Mouse (Mus musculus): Measurements from ENCODE around the gene Kdm5a. TPM values are rescaled to one million over a fixed set of nuclear protein-coding genes. Genes with fewer than 3 reads are reported as not detected.

Kdm5a gene
- polyA plus RNA-seq, 1 experiment from 2014 or later = 60.0 TPM

DNA sequence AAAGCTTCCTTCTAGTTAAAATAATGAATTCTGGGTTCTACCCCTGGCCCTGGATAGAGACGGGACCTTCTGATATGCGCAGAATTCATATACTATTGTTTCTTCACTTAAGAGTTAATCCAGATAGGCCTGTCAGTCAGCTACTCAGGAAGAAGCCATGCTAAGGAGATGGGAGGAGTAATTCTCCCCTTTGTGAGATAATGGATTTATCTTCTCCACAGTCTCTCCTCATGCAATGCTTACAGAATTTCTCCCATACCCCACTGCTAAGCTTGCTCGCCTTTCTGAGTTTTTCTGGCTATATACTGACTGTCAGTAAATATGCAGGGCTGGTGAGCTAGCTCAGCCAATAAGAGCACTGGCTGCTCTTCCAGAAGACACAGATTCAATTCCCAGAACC is 86.3 kb downstream of the Kdm5a start:
- Histone ChIP-seq H3K9me3 (no peaks in the 10 kb centered on the region), H3K9ac (no peak overlapping the region), H3K4me2 (no peak overlapping the region), H3K4me1 (no peaks in the 10 kb centered on the region), H3K27ac (no peak overlapping the region), H3K36me3 (0 out of 2 replicates have a peak, but pooled peaks cover 3% of the 10 kb centered on the region), H3K27me3 (no peaks in the 10 kb centered on the region), H3K4me3 (no peak overlapping the region)
- no peak for ATAC-seq (ENCODE audit: insufficient number of reproducible peaks, insufficient read depth, low FRiP score, low TSS enrichment, low read depth)
- 88% methylated on average over 3 of the region's 3 CpGs for WGBS

DNA sequence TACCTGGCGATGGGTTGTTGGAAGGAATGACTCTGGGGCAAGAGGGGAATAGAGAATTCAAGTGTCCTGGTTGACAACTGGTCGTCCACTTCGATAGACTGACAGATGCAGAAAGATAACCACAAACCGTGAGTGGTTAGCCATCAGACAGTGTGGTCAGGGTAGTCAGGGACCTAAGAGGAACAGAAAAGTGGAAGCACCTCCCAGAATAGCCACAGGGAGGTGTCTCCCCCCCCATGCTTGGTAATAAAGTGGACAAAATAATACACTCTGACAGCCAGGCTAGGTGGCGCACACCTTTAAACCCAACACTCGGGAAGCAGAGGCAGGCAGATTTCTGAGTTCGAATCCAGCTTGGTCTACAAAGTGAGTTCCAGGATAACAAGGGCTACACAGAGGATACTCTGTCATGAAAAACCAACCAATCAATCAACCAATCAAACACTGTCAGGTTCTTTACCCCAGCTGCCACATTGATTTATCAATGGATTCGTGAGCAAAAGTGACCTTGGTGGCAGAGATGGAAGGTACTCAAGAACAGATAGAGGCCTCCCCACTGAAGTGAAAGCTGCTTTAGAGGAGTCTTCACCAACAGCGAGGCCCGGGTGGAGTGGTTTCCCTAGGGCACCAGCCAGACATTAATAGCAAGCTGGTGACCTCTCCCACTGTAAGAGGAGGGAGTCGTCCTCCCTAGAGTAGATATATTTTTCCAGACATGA is 88.6 kb downstream of the Kdm5a start:
- ATAC-seq (ENCODE audit: insufficient number of reproducible peaks, insufficient read depth, low FRiP score, low TSS enrichment, low read depth) = no peak

DNA sequence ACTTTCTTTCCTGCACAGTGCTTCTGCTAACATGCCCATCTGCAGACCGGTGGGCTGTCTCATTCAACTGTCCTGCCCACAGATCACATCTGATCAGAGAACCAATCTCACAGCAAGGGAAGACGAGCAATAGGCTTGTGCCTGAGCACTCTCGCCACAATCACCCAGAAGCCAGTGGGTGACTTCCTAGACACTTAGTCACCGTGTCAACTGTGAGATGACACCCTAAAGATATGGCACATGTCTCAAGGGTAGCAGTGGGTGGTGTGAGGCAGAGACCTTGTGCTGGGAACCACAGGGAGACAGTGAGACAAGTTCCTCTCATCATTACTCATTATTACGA is 89.2 kb downstream of the Kdm5a start:
- H3K27ac ChIP-seq = no peak overlapping the region
- 89% methylated on average over 5 of the region's 5 CpGs for WGBS
- H3K9me3 ChIP-seq = no peaks in the 10 kb centered on the region
- no peak overlapping the region for H3K9ac ChIP-seq
- H3K4me2 ChIP-seq = no peak overlapping the region
- ATAC-seq (ENCODE audit: insufficient number of reproducible peaks, insufficient read depth, low FRiP score, low TSS enrichment, low read depth) = no peak
- no peaks in the 10 kb centered on the region for H3K4me1 ChIP-seq
- H3K27me3 ChIP-seq = no peaks in the 10 kb centered on the region
- H3K4me3 ChIP-seq = no peak overlapping the region
- no peaks in the 10 kb centered on the region for H3K36me3 ChIP-seq

More for the DNA sequence above, 88.6 kb downstream of the Kdm5a start:
- Histone ChIP-seq H3K4me3 (no peak overlapping the region), H3K4me1 (no peaks in the 10 kb centered on the region), H3K27me3 (no peaks in the 10 kb centered on the region), H3K27ac (no peak overlapping the region), H3K9me3 (no peaks in the 10 kb centered on the region), H3K4me2 (no peak overlapping the region), H3K9ac (no peak overlapping the region), H3K36me3 (no peaks in the 10 kb centered on the region)
- 85% methylated on average over 11 of the region's 11 CpGs for WGBS

DNA sequence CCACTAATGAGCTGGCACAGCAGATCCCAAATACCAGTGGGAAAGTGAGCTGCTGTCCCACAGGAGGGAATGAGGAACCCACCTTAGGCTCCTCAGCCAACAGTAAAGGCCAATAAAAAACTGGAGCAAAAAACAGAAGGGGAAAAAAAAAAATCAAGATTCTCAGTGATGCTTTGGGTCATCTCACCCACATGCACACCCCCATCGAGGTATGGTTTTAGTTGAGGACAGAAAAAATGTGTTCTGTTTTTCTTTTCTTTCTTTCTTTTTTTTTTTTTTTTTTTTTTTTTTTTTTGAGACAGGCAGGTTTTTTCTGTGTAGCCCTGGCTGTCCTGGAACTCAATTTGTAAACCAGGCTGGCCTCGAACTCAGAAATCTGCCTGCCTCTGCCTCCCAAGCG is 89.6 kb downstream of the Kdm5a start:
- no peak overlapping the region for H3K9ac ChIP-seq
- H3K36me3 ChIP-seq = no peaks in the 10 kb centered on the region
- no peaks in the 10 kb centered on the region for H3K9me3 ChIP-seq
- H3K4me3 ChIP-seq = no peak overlapping the region
- WGBS = 89% methylated on average over 3 of the region's 3 CpGs
- no peak overlapping the region for H3K27ac ChIP-seq
- H3K27me3 ChIP-seq = no peaks in the 10 kb centered on the region
- no peak for ATAC-seq (ENCODE audit: insufficient number of reproducible peaks, insufficient read depth, low FRiP score, low TSS enrichment, low read depth)
- no peaks in the 10 kb centered on the region for H3K4me1 ChIP-seq
- no peak overlapping the region for H3K4me2 ChIP-seq

DNA sequence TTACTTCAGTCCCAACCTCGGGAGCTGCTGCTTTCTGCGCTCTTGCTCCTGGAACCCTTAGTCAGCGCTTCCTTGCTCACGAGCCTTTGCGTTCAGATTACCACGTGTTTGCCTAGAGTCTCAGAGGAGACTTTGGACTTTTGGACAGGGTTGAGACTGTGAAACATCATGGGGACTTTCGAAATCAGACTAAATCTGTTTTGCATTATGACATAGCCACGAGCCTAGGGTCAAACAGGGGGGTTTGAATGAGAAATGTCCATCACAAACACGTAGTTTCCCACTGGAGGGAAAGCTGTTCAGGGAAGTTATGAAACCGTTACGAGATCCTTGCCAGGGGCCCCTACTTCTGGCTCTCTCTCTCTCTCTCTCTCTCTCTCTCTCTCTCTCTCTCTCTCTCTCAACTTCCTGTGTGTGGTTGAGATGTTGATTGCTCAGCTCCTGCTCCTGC is 90.7 kb downstream of the Kdm5a start:
- no peak overlapping the region for H3K27ac ChIP-seq
- H3K9me3 ChIP-seq = no peaks in the 10 kb centered on the region
- H3K9ac ChIP-seq = no peak overlapping the region
- no peaks in the 10 kb centered on the region for H3K36me3 ChIP-seq
- H3K4me2 ChIP-seq = no peak overlapping the region
- WGBS = 34% methylated on average over 11 of the region's 11 CpGs
- no peak overlapping the region for H3K4me3 ChIP-seq
- ATAC-seq (ENCODE audit: insufficient number of reproducible peaks, insufficient read depth, low FRiP score, low TSS enrichment, low read depth) = no peak
- H3K27me3 ChIP-seq = no peaks in the 10 kb centered on the region
- H3K4me1 ChIP-seq = no peaks in the 10 kb centered on the region

DNA sequence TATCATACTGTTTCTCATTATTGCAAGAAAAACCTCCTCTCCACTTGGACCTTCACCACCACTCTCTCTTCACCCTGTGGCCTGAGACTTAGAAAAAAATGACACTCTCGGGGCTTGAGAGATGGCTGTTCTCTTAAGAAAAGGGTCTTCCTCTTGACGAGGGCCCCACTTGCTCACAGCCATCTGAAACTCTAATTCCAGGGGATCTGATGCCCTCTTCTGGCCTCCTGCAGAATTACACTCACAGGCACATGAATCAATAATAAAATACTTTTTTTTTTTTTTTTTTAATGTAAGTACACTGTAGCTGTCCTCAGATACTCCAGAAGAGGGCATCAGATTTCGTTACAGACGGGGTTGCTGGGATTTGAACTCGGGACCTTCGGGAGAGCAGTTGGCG is 93.2 kb downstream of the Kdm5a start:
- Histone ChIP-seq H3K4me3 (no peak overlapping the region), H3K9ac (no peak overlapping the region), H3K9me3 (no peaks in the 10 kb centered on the region), H3K36me3 (no peaks in the 10 kb centered on the region), H3K27me3 (peaks cover 15% of the 10 kb centered on the region), H3K4me1 (no peaks in the 10 kb centered on the region), H3K27ac (no peak overlapping the region), H3K4me2 (no peak overlapping the region)
- ATAC-seq (ENCODE audit: insufficient number of reproducible peaks, insufficient read depth, low FRiP score, low TSS enrichment, low read depth) = no peak
- WGBS = 70% methylated on average over 7 of the region's 7 CpGs

DNA sequence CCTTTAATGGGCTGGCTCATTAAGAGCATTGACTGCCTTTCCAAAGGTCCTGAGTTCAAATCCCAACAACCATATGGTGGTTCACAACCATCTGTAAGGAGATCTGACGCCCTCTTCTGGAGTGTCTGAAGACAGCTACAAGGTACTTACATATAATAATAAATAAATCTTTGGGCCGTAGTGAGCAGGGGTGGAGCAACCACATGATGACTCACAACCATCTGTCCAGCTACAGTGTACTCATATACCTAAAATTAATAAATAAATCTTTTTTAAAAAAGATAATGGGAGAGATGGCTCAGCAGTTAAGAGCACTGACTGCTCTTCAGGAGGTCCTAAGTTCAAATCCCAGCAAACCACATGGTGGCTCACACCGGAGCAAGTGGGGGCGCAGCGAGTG is 93.8 kb downstream of the Kdm5a start:
- Histone ChIP-seq H3K36me3 (no peaks in the 10 kb centered on the region), H3K4me2 (no peak overlapping the region), H3K9me3 (no peaks in the 10 kb centered on the region), H3K4me1 (peaks cover under 1% of the 10 kb centered on the region; the same call in 1 of the 2 replicates), H3K4me3 (no peak overlapping the region), H3K27ac (no peak overlapping the region), H3K27me3 (peaks cover 22% of the 10 kb centered on the region), H3K9ac (no peak overlapping the region)
- 87% methylated on average over 5 of the region's 5 CpGs for WGBS
- ATAC-seq (ENCODE audit: insufficient number of reproducible peaks, insufficient read depth, low FRiP score, low TSS enrichment, low read depth) = no peak

DNA sequence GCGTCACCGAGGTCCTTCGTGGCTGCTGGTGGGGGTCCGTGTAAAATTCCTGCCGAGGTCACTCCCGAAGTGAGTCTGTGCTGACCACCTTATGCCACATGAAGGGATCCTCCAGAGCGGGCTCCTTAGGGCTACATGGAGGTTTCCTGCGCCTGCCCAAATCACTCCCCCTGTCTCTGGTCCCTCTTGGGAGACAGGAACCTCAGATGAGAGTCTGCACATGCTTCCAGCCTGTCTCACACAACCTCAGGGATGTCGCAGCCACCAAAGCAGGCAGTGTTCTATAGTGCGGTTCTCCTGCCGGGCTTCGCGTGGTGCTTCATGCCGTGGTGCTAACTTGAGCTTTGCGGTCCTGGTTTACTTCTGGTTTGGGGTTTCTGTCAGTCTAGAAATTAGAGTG is 97.3 kb downstream of the Kdm5a start:
- Histone ChIP-seq H3K4me1 (peaks cover 23% of the 10 kb centered on the region), H3K9me3 (no peaks in the 10 kb centered on the region), H3K36me3 (no peaks in the 10 kb centered on the region), H3K4me3 (no peak overlapping the region), H3K27ac (no peak overlapping the region), H3K27me3 (peaks cover 50% of the 10 kb centered on the region), H3K4me2 (no peak overlapping the region), H3K9ac (no peak overlapping the region)
- 71% methylated on average over 15 of the region's 15 CpGs for WGBS
- no peak for ATAC-seq (ENCODE audit: insufficient number of reproducible peaks, insufficient read depth, low FRiP score, low TSS enrichment, low read depth)

DNA sequence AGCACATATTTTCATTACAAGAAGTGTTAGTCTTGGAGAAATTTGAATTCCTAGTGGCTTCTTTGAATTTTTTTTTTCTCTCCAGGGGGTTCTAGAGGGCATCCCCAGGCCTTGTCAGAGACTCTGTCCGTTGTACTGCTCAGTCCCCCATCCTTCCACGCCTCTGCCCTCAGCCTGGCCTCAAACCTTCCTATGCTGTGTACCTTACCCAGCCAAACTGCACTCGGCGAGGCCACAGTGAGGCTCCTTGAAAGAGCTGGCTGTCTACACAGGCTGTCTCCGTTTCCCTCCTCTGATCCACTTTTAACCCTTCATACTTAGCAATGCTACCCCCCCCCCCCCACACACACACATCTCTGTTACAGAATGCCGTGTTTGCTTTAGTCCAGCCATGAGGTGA is 98.3 kb downstream of the Kdm5a start:
- WGBS = 49% methylated on average over 6 of the region's 6 CpGs
- peaks cover 50% of the 10 kb centered on the region for H3K27me3 ChIP-seq
- no peak overlapping the region for H3K4me2 ChIP-seq

DNA sequence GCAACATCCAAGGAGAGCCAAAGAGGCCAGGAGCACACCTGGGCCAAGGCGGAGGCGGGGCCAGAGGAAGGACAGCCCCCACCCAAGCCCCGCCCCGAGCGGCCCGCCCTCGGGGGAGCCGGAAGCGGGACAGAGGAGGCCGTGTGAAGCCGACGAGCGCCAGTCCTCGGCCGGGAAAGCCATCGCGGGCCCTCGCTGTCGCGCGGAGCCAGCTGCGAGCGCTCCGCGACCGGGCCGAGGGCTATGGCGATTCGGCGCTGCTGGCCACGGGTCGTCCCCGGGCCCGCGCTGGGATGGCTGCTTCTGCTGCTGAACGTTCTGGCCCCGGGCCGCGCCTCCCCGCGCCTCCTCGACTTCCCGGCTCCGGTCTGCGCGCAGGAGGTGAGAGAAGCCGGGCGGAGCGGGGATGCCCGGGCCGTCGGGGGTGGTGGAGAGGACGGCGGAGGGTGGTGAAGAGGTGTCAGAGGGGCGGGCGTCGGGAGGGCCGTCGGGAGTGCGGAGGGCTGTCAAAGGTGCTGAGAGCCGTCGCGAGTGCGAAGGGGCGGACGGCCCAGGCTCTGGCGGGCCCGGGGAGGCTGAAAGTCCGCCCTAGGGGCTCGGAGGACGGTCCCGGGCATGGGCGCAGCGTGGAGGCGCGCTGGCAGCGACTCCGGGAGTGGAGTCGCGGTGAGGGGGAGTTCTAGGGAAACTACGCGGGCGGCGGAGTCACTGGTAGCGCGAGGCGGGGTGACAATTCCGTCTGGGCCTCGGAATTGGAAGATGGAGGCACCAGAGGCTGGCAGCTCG is 99.4 kb downstream of the Kdm5a start, which contains the start of gene Il17ra:
Gene Il17ra, plus strand, starts transcription at position 162 of the 786 bp plus-strand sequence.
- ATAC-seq (ENCODE audit: insufficient number of reproducible peaks, insufficient read depth, low FRiP score, low TSS enrichment, low read depth) = peak; percentile 71; the same call in 1 of the 2 replicates
- peak within 1 kb of the TSS; percentile 75 for H3K9ac ChIP-seq
- H3K36me3 ChIP-seq = no peaks in the 10 kb centered on the region
- peak within 1 kb of the TSS; percentile 76 for H3K4me2 ChIP-seq
- H3K27ac ChIP-seq = no peak within 1 kb of the TSS
- peaks cover 25% of the 10 kb centered on the region for H3K4me1 ChIP-seq
- peaks cover 50% of the 10 kb centered on the region for H3K27me3 ChIP-seq
- H3K4me3 ChIP-seq = peak within 1 kb of the TSS; percentile 67
- WGBS = under 1% methylated on average over 90 of the region's 90 CpGs
- H3K9me3 ChIP-seq = no peaks in the 10 kb centered on the region

More for the DNA sequence above, 98.3 kb downstream of the Kdm5a start:
- Histone ChIP-seq H3K9ac (no peak overlapping the region), H3K27ac (no peak overlapping the region), H3K4me1 (peaks cover 25% of the 10 kb centered on the region), H3K9me3 (no peaks in the 10 kb centered on the region), H3K36me3 (no peaks in the 10 kb centered on the region), H3K4me3 (no peak overlapping the region)
- ATAC-seq (ENCODE audit: insufficient number of reproducible peaks, insufficient read depth, low FRiP score, low TSS enrichment, low read depth) = no peak

DNA sequence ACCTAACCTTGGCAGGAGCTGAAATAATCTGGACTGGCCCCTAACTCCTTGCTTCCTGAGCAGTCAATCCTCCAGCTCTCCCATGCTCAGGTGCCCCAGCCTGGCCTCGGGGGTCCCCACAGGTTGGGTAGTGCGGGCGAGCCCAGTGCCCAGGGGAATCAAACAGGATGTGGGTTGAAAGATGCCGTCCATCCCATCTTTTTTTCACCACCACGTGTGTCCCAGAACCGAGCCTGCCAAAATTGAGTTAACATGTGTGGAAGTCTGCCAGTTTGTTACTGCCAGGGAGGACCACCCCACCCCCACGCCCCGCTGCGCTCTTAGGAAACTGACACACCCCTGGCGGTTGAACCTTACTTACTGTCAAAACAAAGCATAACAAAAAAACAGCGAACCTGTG is 100.0 kb downstream of the Kdm5a start:
- peaks cover 50% of the 10 kb centered on the region for H3K27me3 ChIP-seq
- H3K4me1 ChIP-seq = peaks cover 25% of the 10 kb centered on the region
- ATAC-seq (ENCODE audit: insufficient number of reproducible peaks, insufficient read depth, low FRiP score, low TSS enrichment, low read depth) = no peak
- no peaks in the 10 kb centered on the region for H3K36me3 ChIP-seq
- no peak overlapping the region for H3K27ac ChIP-seq
- 3% methylated on average over 11 of the region's 11 CpGs for WGBS
- peak overlapping the region; percentile 76 for H3K4me2 ChIP-seq
- H3K9ac ChIP-seq = peak overlapping the region; percentile 75
- H3K9me3 ChIP-seq = no peaks in the 10 kb centered on the region
- peak overlapping the region; percentile 67 for H3K4me3 ChIP-seq
